Mouse (Mus musculus) forebrain, embryonic 13.5 days (tissue): ENCODE measurements at regions not wholly inside any gene's neighbourhood (a gene's known extent, or its start where the extent isn't known, plus 50 kb on each side); places are given as distances from the start of the nearest gene placed in this dataset.

Experiments used
- ATAC-seq: fragments of 200-750 bp; cut with Nextera tagmentation; 2 replicates; pipeline ENCODE4 v1.8.0; 2017
- H3K27ac ChIP-seq: fragments of 300-500 bp; sonication (generic); 2 replicates; pipeline ENCODE4 v1.5.1; 2015; ENCODE audit warnings: inconsistent platforms, mild to moderate bottlenecking, moderate library complexity
- H3K27me3 ChIP-seq: fragments of 300-500 bp; sonication (generic); 2 replicates; pipeline ENCODE4 v1.6.1; 2015; ENCODE audit warnings: mild to moderate bottlenecking, inconsistent platforms
- H3K36me3 ChIP-seq: fragments of 300-500 bp; sonication (generic); 2 replicates; pipeline ENCODE4 v1.6.1; 2015; ENCODE audit warnings: mild to moderate bottlenecking, inconsistent platforms; ENCODE audit not compliant: poor library complexity, severe bottlenecking
- H3K4me1 ChIP-seq: fragments of 300-500 bp; sonication (generic); 2 replicates; pipeline ENCODE4 v1.6.1; 2015; ENCODE audit warnings: inconsistent platforms
- H3K4me2 ChIP-seq: fragments of 300-500 bp; sonication (generic); 2 replicates; pipeline ENCODE4 v1.6.1; 2015; ENCODE audit warnings: inconsistent platforms, mild to moderate bottlenecking, moderate library complexity
- H3K4me3 ChIP-seq: fragments of 300-500 bp; sonication (generic); 2 replicates; pipeline ENCODE4 v1.5.1; 2015; ENCODE audit warnings: mild to moderate bottlenecking, inconsistent platforms
- H3K9ac ChIP-seq: fragments of 300-500 bp; sonication (generic); 2 replicates; pipeline ENCODE4 v1.6.1; 2015; ENCODE audit warnings: mild to moderate bottlenecking, inconsistent platforms
- H3K9me3 ChIP-seq: fragments of 300-500 bp; sonication (generic); replicated peaks from 2 replicates; pipeline ENCODE4 v1.6.1; 2016; ENCODE audit warnings: inconsistent platforms
- WGBS: fragments of 180-500 bp; shearing (Covaris S2); methylation state at CpG from one replicate; pipeline ENCODE4 v1.1.7; 2015; 5-methylcytosine and 5-hydroxymethylcytosine counted together

- Histone ChIP-seq H3K27me3 (no peaks in the 10 kb centered on the region), H3K4me2 (no peak overlapping the region), H3K36me3 (no peaks in the 10 kb centered on the region), H3K4me3 (no peak overlapping the region), H3K27ac (no peak overlapping the region), H3K9me3 (no peaks in the 10 kb centered on the region), H3K9ac (no peak overlapping the region), H3K4me1 (no peaks in the 10 kb centered on the region)
- 89% methylated on average over 13 of the region's 13 CpGs for WGBS
- no peak for ATAC-seq
These were observed 105.1 kb upstream of the Gm10295 start for GRCm38 (mm10) chr7:71456421-71456820.

DNA sequence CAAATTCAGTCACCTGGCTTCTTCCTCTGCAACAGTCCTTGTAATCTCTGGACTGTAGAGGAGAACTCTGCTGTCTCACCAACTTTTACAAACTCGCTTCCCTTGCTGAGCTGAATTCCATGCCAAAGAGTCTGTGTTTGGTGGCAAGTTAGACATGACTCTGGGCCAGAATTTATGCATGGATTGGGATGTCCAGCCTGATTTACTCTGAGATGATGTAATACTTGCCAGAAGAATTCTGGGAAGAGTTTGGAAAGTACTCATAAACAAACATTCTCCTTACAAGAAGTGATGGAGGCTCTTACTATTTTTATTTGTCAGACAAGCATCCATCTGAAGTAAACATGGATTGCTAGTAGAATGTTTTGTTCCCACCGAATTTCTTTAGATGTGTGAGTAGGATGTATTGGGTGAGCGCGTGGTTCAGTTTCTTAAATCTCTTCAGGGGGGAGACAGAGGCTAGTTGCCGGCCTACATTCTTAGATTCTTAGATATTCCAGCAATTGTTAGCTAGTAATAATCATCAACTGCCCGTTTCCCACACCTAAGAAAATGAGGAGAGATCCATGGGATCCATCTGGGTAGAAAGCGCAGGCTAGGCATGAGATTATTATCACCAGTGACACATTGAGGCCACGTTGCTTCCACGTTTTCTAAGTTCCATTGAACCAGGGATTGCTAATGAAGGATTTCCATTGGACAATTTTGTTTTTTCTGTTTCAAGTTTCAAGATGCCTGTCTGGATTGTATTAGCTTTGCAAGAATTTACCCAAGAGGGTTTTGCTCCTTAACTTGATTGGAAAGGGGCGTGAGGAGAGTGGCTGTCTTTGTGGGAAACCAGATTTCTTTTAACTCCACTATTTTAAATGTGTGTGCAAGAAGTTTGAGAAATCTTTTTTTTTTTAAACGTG lies 89.3 kb upstream of the Gm10295 start:
- Histone ChIP-seq H3K9me3 (no peaks in the 10 kb centered on the region), H3K27me3 (no peaks in the 10 kb centered on the region), H3K27ac (no peak overlapping the region), H3K9ac (no peak overlapping the region), H3K4me3 (no peak overlapping the region), H3K4me2 (no peak overlapping the region), H3K4me1 (no peaks in the 10 kb centered on the region), H3K36me3 (no peaks in the 10 kb centered on the region)
- 88% methylated on average over 11 of the region's 11 CpGs for WGBS
- no peak for ATAC-seq

DNA sequence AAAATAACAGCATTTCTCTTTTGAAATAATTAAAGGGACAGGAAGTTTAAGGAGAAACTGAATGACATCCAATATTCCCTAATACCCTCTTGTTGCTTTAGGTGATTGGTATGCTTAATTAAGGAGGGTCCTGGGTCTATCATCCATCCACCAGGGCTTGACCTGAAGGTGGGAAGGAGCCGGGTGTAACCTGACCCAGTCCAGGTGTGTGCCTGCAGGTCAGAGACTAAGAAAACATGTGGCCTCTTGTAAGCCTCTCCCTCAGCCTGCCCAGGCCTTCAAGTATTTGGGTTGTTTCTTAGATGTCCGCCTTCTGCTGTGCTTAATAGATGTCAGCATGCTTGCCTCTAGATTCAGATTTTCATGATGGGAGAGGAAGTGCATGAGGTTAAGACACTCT lies 74.7 kb upstream of the Gm10295 start:
- H3K27me3 ChIP-seq = no peaks in the 10 kb centered on the region
- H3K27ac ChIP-seq = no peak overlapping the region
- H3K9ac ChIP-seq = no peak overlapping the region
- WGBS = 80% methylated on average over 2 of the region's 2 CpGs
- no peaks in the 10 kb centered on the region for H3K36me3 ChIP-seq
- ATAC-seq = no peak
- no peaks in the 10 kb centered on the region for H3K9me3 ChIP-seq
- H3K4me1 ChIP-seq = no peaks in the 10 kb centered on the region
- no peak overlapping the region for H3K4me2 ChIP-seq
- H3K4me3 ChIP-seq = no peak overlapping the region

DNA sequence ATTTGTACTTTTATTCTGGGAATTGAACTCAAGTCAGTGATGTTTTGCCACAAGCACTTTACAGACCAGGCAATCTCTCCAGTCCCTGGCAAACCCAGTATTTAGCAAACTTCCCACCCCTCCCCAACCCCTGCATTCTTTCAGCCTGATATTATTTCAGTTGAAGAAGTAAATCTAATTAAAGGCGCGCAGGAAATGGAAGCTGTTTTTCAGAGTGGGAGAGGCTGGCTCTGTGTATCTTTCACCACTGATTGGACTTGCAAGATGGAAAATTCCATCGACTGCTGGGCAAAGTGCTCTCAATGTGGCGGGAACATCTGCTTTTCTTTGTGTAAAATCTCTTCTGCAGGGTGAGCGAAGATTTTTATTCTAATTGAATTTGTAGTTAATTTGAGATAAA lies 68.0 kb upstream of the Gm10295 start:
- no peaks in the 10 kb centered on the region for H3K4me1 ChIP-seq
- H3K4me2 ChIP-seq = no peak overlapping the region
- no peak for ATAC-seq
- no peaks in the 10 kb centered on the region for H3K9me3 ChIP-seq
- no peaks in the 10 kb centered on the region for H3K36me3 ChIP-seq
- no peak overlapping the region for H3K4me3 ChIP-seq
- H3K27me3 ChIP-seq = peaks cover 7% of the 10 kb centered on the region; the same call in 1 of the 2 replicates
- WGBS = 72% methylated on average over 5 of the region's 5 CpGs
- H3K27ac ChIP-seq = no peak overlapping the region
- no peak overlapping the region for H3K9ac ChIP-seq

DNA sequence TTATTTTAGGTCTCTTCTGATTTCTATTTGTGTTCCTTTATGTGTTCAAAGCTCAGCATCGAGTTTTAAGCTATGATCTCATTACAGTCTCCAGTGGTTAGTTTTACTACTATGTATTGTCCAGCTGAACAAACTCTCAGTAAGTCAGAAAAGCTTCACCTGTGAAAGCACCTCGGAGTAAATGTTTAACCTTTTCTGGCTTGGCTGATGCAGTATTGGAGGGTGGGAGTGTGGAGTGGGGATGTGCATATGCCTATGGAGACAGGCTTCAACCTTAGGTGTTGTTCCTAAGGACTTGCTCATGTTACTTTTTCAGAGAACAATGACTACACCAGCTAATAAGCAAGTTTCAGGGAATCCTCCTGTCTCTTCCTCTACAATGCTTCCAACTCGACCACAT lies 67.6 kb upstream of the Gm10295 start:
- Histone ChIP-seq H3K4me3 (no peak overlapping the region), H3K4me2 (no peak overlapping the region)
- WGBS = 71% methylated on average over 3 of the region's 3 CpGs

DNA sequence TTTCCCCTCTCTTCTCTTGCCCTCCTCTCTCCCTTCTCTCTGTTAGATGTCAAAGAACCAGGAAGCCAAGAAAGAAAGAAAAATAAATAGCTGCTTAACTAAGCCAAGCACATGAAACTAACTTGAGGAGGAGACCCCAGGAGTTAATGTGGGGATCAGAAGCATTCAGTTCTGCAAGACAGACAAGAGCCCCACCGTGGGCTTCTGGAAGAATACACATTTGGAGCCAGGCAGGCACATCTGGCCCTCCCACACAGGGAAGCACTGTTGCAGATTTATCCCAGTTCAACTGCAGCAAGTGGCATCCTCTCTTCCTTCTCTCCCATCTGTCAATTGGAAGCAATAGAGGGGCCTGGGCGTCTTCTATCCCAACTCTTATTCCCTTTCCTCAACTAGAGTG lies 63.5 kb upstream of the Gm10295 start:
- Histone ChIP-seq H3K27me3 (peaks cover 25% of the 10 kb centered on the region), H3K4me1 (peaks cover 9% of the 10 kb centered on the region), H3K4me3 (no peak overlapping the region), H3K27ac (no peak overlapping the region), H3K9me3 (no peaks in the 10 kb centered on the region), H3K36me3 (no peaks in the 10 kb centered on the region), H3K9ac (no peak overlapping the region), H3K4me2 (no peak overlapping the region)
- 69% methylated on average over 2 of the region's 2 CpGs for WGBS
- no peak for ATAC-seq

More for the DNA sequence above, 67.6 kb upstream of the Gm10295 start:
- Histone ChIP-seq H3K27ac (no peak overlapping the region), H3K4me1 (no peaks in the 10 kb centered on the region), H3K9ac (no peak overlapping the region), H3K36me3 (no peaks in the 10 kb centered on the region), H3K9me3 (no peaks in the 10 kb centered on the region), H3K27me3 (peaks cover 8% of the 10 kb centered on the region; the same call in 1 of the 2 replicates)
- no peak for ATAC-seq

DNA sequence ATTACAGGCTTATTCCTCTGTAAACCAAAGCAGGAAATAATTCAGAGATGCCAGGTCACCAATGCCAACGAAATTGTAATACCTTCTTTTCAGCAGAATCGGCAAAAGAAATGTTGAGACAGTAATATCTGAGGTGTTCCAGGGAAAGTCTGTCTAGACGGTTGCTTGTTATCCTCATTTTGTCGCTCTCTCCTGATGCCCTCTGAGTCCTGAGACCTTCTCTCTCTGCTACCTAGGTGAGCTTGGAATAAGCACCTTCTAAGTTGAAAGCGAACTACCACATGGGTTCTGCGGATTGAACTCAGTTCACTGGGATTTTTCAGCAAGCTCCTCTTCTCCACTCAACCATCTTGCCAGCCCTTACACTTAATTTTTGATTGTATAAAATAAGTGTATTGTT lies 61.8 kb upstream of the Gm10295 start:
- no peak overlapping the region for H3K4me2 ChIP-seq
- WGBS = 91% methylated on average over 6 of the region's 6 CpGs

GRCm38 (mm10) chr7:71412079-71412478 lies 60.8 kb upstream of the Gm10295 start:
- Histone ChIP-seq H3K4me2 (peak overlapping the region; percentile 63), H3K4me3 (peak overlapping the region; percentile 31), H3K4me1 (peaks cover 9% of the 10 kb centered on the region), H3K9ac (0 out of 2 replicates have a peak overlapping the region, but pooled peaks have one; percentile 26), H3K9me3 (no peaks in the 10 kb centered on the region), H3K27me3 (peaks cover 36% of the 10 kb centered on the region), H3K27ac (no peak overlapping the region), H3K36me3 (no peaks in the 10 kb centered on the region)
- 3% methylated on average over 12 of the region's 12 CpGs for WGBS
- ATAC-seq = peak; percentile 88

More for the DNA sequence above, 61.8 kb upstream of the Gm10295 start:
- Histone ChIP-seq H3K36me3 (no peaks in the 10 kb centered on the region), H3K4me1 (peaks cover 9% of the 10 kb centered on the region), H3K9ac (no peak overlapping the region), H3K27me3 (peaks cover 36% of the 10 kb centered on the region), H3K27ac (no peak overlapping the region), H3K4me3 (no peak overlapping the region), H3K9me3 (no peaks in the 10 kb centered on the region)
- ATAC-seq = no peak

- H3K4me2 ChIP-seq = peak overlapping the region; percentile 63
- no peak overlapping the region; the same call in 1 of the 2 replicates for H3K27ac ChIP-seq
- H3K4me1 ChIP-seq = peaks cover 9% of the 10 kb centered on the region
- no peaks in the 10 kb centered on the region for H3K9me3 ChIP-seq
- peak overlapping the region; percentile 45 for H3K9ac ChIP-seq
- H3K4me3 ChIP-seq = peak overlapping the region; percentile 31
- no peaks in the 10 kb centered on the region for H3K36me3 ChIP-seq
- 3% methylated on average over 14 of the region's 14 CpGs for WGBS
- H3K27me3 ChIP-seq = peaks cover 36% of the 10 kb centered on the region
- peak; percentile 70 for ATAC-seq
These were observed 60.2 kb upstream of the Gm10295 start for GRCm38 (mm10) chr7:71411293-71412011.

- H3K4me3 ChIP-seq = no peak overlapping the region
- H3K27me3 ChIP-seq = peaks cover 36% of the 10 kb centered on the region
- H3K4me1 ChIP-seq = peaks cover 9% of the 10 kb centered on the region
- no peaks in the 10 kb centered on the region for H3K36me3 ChIP-seq
- ATAC-seq = no peak
- no peaks in the 10 kb centered on the region for H3K9me3 ChIP-seq
- no peak overlapping the region for H3K9ac ChIP-seq
- no peak overlapping the region for H3K27ac ChIP-seq
- 80% methylated on average over 9 of the region's 9 CpGs for WGBS
- no peak overlapping the region for H3K4me2 ChIP-seq
These were observed 58.6 kb upstream of the Gm10295 start for GRCm38 (mm10) chr7:71409903-71410302.

- Histone ChIP-seq H3K9ac (no peak overlapping the region), H3K4me1 (peaks cover 9% of the 10 kb centered on the region), H3K36me3 (no peaks in the 10 kb centered on the region), H3K4me3 (no peak overlapping the region), H3K27me3 (peaks cover 28% of the 10 kb centered on the region), H3K9me3 (no peaks in the 10 kb centered on the region), H3K27ac (no peak overlapping the region), H3K4me2 (no peak overlapping the region)
- 54% methylated on average over 5 of the region's 5 CpGs for WGBS
- no peak for ATAC-seq
These were observed 57.8 kb upstream of the Gm10295 start for GRCm38 (mm10) chr7:71409061-71409460.

- H3K36me3 ChIP-seq = no peaks in the 10 kb centered on the region
- WGBS = 73% methylated on average over 8 of the region's 8 CpGs
- H3K9me3 ChIP-seq = no peaks in the 10 kb centered on the region
- H3K4me2 ChIP-seq = no peak overlapping the region
- ATAC-seq = no peak
- peaks cover 2% of the 10 kb centered on the region for H3K4me1 ChIP-seq
- H3K27me3 ChIP-seq = peaks cover 22% of the 10 kb centered on the region
- no peak overlapping the region for H3K4me3 ChIP-seq
- no peak overlapping the region for H3K9ac ChIP-seq
- no peak overlapping the region for H3K27ac ChIP-seq
These were observed 55.0 kb upstream of the Gm10295 start for GRCm38 (mm10) chr7:71406283-71406682.
